Mouse (Mus musculus): ENCODE data around the gene Ctbp2. TPM values are rescaled to one million over a fixed set of nuclear protein-coding genes. Genes with fewer than 3 reads are reported as not detected.
"Not testable (repeated sequence)": the region's sequence is repeated elsewhere in the genome, so short reads cannot be mapped to it uniquely, and the experiment has no call there.

The Ctbp2 gene
- total RNA-seq, 2 experiments from 2014 or later: 11.7 to 15.9 TPM

DNA sequence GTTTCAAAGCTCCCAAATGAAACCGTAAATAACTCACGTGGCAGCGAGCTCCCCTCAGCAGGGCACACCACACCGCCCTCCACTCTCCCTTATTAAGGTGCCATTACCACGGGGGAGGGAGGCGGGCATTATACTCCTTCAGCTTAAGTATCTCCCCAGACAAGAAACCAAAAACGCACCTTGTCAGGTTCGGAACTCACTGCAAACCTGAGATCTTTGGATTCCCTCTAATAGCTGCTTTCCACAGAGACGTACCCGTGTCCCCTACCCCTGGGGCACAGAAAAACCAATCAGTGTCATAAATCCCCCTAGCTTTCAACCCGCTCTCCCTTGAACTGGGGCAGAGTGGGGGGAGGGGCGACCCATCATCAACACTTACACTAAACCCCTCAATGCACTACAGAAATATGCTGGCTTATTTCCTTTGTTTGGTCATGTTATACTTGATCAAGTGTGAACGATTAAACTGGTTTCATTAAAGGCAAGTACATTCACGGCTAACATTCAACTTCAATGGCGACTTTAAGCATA is 3.9 kb downstream of the Ctbp2 start:
- no peak for DNase-seq

DNA sequence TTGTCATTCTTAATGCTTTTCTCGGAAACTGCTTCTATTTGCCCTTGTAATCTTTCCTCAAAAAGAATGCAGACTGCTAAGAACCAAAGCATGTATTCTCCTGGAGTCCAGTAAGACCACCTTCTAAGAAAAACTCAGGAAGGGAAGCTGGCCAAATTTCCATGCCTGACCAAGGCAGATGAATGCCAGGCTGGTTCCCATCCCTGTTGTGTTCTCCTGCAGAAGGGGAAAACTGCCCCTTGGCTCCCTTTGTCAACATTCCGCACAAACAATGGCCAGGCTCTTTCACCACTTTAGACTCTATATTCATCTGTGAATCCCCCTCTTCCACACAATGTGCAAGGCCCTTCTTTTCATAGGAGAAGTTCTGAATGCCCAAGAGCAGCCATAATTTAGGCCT is 6.3 kb downstream of the Ctbp2 start:
- no peak for DNase-seq

DNA sequence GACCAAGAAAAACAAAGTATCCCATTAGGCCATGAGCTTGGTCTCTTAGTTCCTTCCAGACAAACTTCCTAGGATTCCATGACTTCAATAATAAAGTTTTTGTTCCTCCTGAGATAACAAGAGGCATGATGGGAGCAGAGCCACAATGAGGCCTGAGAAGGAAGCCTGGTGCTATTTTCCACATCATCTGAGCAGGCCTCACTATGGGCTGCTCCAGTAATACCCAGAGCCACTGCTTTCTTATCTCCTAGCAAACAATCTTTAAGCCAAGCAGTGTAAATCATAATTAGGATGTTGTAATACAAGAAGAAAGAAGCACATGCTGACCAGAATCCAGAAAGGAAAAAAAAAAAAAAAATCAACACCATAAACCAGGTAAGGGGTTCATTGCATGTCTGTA is 7.6 kb downstream of the Ctbp2 start:
- no peak for DNase-seq

DNA sequence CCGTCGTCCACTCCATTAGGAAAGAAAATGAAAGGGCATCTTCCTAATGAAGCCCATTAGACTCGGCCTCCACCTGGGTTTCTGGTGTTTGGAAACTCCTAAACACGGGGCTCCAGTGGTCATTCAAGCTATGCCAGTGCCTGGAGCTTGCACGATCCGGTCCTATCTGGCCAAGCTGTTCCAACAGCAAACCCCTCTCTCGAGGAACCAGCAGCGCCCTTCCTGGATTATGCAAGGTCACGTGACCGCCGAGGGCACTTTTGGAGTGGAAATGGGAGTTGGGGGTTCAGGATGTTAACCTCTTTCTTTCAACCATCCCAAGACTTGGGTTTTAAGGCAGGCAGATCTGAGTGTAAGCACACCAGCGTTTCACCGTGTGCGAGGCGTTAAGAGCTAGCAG is 8.3 kb downstream of the Ctbp2 start:
- DNase-seq: no peak

DNA sequence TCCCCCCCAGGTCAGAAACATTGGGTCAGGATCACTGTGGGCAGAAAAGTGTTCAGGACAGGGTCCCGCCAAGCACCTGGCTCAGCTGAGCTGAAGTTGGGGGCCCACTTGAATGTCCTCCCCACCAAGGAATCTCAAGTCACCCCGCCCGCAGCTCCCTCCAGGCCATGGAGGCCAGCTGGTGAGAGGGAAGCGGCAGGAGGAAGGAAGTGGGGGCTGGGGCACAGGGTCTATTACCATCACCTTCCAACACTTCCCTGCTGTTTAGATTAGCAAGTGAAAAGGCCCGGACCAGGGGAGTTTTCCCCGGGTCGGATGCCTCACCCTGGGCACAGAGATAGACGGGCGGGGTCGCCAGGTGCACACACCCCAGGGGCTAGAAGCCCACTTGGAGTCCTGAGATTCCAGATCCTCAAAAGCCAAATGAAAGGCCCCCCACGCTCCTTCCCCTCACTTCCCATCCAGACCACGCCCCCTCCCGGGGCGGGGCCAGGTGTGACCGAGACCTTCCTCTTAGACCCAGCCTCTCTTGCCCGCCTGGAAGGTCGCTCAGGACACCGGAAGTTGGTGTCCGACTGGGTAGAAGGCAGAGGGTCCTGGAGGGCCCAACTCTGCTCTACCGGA is 9.2 kb downstream of the Ctbp2 start:
- peak; percentile 18 for DNase-seq

DNA sequence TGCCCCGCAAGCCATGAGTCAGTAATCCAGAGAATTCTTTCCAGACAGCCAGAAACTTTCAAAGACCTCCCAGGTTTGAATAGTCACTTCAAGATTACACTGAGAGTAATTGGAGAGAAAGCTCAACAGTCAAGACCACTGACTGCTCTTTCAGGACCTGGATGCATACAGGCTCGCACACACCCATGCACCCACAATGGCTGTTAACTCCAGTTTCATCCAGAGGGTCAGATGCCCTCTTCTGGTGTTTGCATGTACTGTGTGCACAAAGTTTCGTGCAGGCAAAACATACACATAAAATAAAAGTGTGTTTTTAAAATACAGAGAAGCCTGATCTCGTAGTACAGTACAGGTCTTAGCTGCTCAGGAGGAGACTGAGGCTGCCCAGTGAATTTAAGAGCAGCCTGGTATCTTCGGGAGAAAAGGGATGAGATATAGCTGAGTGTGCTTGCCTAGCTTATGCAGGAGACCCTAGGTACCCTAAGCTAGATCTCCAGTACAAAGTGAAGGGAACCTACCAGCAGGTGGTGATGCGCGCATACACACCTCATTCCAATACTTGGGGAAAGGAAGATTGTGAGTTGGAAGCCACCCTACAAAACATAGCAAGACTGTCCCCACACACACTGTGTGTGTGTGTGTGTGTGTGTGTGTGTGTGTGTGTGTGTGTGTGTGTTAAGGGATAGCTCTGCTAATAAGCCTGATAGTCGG is 10.8 kb downstream of the Ctbp2 start:
- DNase-seq: no peak

DNA sequence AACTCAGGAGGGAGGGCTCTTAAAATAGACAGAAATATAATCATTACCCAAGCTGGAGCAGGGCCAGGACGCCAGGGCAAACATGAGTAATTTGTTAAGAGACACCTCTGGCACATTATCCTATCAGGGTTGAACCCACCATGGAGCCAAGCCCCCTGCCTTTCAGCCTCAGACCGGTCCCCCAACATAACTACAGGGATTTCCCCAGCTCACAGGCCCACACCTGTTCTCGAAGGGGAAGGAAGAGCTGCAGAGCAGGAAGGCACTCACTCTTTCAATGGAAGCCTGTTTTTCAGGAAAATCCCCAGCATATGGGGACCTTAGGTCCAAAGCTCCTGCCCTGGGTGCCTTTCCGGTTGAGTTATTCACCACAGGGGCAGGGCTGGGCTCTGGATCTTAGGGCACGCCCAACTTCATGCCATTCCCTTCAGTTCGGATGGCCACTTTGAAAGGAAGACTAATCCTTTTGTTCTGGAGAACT is 11.8 kb downstream of the Ctbp2 start:
- no peak for DNase-seq

DNA sequence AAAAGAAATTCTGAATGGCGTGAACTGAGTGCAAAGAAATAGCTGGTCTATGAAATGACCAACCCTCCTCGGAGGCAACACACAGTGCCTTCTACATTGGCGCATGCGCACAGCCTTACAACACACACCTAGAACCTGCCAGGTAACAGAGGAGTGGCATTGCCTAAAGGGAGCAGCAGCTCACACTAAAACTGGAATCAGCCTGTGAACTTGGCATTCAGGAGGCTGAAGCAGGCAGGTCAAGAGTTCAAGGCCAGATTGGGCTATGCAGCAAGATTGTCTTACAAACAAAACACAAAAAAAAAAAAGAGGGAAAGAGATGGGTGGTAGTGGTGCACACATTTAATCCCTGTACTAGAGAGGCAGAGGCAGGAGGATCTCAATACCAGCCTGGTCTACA is 14.7 kb downstream of the Ctbp2 start:
- DNase-seq: no peak

DNA sequence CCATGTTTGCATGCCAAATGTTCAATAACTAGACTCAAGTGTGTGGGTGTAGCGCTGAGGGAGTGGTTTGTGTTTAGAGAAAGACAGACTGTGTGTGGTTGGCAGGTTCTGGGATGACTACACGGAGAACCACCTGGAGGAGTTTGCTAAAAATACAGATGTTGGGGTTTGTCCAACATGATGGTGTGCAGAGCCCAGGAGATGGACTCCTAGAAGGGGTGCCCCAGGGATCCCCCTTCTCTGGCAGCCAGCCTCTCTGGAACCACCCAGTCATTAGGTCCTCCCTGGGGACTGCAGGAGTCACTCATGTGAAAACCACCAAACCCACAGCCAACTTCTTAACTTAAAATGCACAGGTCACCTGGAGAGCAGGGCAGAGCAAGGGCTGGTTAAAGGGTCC is 15.5 kb downstream of the Ctbp2 start:
- DNase-seq: no peak

DNA sequence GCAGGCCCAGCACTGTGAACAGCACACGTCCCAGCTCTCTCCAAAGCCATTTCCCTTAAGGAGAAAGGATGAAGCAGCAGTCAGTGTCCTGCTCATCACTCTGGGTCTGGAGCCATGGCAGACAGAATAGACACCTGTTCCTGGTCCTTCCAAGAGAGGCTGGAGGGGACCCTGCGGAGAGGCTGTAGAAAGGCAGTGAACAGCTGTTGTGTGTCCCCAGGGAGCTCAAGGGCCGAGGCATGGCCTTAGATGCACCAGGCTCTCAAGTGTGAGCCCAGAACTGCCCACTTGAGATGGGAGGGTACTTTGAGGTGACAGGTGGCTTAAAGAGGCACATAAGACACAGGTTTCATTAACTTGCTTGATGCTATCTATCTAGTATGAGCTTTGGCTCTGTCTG is 21.6 kb downstream of the Ctbp2 start:
- peak; percentile 41 for DNase-seq

DNA sequence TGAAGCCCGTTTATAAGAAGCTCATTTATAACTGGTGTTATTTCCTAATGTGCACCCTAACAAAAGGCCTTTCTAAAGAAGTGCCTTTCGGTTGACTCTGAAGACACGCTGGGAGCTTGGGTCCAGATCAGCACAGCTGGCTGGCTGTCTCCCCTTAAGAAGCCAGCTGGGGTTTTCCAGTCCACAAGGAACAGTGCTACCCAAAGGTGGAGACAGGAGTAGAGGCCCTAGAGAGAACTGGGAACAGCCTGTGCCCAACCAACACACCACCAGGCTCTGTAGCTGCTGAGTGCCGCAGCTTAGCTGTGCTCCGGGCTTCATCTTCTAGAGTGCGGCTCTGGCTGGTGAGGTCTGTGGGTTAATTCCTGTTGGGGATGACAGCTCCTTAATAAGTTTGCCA is 23.1 kb downstream of the Ctbp2 start:
- no peak for DNase-seq

DNA sequence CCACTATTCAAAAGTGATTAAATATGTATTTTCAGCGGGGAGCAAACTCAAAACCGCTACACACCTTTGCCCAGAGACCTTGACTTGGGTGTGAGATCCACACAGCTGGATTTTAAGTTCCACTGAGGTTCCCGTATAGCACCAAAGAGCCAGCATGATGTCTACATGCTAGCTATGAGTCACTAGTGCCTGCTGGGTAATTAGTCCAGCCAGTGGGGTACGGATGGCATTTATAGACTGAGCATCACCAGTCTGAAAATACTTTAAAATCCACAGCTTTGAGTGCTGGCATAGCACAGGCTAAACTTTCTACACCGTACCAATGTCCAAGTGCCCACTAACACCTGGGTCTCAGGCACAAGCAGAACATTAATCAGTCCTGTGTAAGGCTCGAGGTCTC is 24.0 kb downstream of the Ctbp2 start:
- no peak for DNase-seq

DNA sequence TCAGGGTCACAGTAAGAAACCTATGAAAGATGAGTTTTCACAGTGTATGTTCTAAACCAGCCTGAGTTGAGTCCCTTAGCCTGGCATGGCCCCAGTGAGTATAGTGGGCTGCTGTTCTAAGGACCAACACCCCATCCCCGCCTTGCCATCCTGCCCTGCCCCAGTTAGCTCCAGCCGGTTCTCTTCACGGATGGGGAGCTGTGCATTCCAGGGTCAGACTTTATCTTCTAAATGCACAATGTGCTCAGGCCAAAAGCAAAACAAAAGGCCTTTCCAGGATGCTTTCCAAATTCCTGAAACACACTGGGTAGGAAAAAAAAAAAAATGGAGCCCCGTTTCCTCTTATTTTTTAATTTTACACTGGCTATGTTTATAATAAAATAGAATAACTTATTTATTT is 24.9 kb downstream of the Ctbp2 start:
- DNase-seq: peak; percentile 11

DNA sequence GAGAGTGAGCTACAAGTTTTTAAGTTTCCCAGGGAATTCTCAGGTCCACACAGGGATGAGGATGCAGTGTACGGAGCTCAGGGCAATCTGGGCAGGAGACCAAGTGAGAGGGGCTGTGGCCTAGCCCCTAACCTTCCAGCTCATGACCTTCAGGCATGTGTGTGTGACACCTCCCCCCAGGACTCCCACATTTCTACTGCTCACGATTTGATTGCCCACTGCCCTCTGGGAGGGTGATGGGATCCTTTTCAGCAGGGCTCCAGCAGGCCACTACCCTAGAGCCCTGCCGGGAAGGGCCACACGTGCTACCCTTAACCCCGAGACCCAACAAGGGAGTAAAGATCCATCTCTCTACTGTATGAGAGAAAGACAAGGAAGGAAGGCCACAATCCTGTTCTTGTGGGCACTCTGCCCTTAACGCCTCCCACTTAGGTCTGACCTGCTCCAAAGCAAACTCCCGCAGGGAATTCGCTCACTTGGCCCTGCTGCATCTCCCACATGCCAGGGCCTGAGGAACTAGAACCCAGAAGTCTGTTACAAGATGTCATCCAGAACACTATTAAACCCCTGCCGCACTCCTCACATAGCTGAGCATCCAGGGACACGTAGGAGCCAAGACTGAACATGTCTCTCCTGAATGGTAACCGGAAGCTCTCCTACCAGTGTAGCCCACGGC is 25.9 kb downstream of the Ctbp2 start:
- DNase-seq: peak; percentile 52

DNA sequence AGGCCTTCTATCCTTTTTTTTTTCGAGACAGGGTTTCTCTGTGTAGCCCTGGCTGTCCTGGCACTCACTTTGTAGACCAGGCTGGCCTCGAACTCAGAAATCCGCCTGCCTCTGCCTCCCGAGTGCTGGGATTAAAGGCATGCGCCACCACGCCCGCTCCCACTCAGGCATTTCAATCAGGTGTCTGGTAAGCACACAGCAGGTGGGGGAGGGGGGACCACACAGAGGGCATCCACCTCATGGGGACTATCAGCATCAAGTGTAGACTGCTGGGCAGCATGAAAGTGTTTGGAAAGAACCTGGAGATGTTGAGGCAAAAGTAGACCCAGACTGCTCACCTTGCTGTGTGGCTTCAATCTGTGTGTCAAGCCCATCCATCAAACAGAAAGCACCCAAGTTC is 28.5 kb downstream of the Ctbp2 start:
- not testable (repeated sequence) for DNase-seq

DNA sequence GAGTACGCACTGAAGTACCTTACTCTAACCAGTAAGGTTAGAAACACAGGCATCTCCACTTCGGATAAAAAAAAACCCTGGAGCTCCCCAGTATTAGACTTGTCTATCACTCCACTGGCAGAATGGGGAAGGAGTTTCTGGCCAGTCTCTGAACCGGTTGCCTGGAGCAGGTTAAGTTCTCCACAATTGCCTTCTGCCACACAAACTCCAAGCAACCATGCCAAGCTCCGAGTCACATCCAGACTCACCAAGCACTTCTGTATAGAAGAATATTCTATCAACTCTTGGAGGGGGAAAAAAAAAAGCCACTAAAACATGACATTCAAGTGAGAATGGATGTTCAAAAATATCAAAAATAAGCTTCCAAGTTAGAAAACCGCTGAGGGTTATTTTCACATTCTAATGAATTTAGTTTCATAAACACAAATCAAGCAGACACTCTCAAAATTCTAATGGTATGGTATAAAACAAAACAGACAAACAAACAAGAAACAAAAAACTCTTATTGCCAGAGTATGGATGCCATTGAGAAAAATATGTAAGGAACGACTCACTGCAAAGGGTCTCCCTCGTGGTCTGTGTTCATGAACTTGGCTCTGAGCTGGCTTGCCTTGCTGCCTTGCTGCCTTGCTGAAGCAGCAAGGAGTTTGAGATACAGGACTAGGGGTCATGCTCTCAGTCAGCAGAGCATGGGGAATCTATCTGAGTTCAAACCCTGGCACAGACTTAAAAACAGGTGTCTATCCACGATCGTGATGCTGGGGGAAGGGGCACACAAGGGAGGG is 29.3 kb downstream of the Ctbp2 start:
- DNase-seq: no peak

DNA sequence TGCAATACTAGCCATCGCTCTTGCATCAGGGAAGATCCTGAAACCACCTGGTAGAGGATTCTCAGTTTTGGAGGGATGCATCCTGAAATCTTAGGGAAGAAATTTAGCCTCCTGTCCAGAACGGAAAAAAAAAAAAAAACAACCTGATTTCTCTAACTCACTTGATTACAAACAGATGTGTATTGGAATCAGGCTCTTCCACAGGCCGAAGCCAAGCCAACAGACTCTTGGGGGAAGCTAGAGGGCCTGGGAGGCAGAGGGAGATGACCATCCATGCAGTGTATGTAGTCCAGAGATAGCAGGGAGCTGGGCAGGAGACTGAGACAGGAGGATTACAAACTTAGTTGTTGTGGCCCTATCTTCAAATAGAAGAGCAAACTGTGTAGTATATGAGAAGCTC is 30.0 kb downstream of the Ctbp2 start:
- DNase-seq: no peak

DNA sequence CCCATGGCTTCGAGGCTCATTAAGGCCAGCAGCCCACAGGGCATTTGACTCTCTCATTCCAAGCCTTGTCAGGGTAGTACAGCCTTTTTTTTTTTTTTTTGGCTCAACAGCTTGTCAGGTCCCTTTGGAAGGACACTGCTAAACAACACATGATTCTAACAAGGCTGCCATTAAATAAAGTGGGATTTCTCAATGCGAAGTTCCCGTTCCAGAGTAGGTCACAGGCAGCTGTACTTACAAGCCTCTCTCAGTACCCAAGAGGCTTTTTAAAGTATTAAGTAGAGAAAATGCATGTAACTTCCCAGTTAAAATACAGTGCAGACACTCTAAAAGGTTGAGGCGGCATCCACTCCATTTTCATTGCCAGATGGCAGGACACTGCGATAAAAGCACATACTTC is 30.4 kb downstream of the Ctbp2 start:
- DNase-seq: peak; percentile 23

DNA sequence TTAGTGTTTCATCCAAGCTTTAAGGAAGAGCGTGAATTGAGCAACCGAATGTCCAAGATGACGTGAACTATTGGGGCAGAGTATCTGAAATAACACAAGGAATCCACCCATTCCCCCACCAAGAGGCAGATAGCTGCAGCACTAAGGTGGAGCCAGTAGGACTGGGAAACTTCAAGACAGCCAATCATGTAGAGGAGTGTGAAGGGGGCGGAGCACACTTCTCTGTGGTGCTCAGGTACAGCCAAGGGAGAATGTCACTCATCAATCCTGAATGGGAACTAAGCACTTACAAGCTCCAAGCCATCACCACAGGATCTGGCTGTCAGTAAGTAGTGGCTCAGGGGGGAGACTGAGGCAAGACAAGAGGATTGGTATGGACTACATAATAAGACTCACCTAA is 33.5 kb downstream of the Ctbp2 start:
- DNase-seq: no peak

DNA sequence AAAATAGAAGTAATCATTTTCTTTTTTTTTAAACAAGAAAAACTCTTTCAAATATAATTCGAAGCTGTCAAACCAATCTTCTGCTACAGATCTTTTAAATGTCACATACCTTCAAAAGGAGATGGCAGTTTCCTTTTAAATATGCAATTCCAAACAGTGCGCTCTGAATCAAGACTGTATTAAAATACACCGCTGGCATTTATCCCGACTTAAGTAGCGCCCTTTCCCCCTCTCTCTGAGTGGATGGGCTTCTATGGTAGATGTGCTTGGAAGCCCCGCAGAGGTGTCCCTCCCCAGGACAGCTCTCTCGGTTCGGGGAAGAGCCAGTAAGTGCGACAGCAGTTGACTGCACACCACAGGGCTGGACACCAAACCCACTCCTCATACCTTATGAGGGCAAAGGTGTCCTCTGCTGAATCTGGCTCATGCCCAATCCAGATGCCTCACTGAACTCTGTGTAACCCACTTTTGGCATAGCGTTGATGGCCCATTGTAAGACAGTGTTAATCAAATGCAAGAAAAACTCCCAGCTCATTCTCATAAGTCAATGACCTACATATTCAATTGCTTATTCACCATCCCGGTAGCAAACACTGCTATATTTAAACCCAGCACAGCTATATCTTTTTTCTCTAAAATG is 34.4 kb downstream of the Ctbp2 start:
- no peak for DNase-seq

DNA sequence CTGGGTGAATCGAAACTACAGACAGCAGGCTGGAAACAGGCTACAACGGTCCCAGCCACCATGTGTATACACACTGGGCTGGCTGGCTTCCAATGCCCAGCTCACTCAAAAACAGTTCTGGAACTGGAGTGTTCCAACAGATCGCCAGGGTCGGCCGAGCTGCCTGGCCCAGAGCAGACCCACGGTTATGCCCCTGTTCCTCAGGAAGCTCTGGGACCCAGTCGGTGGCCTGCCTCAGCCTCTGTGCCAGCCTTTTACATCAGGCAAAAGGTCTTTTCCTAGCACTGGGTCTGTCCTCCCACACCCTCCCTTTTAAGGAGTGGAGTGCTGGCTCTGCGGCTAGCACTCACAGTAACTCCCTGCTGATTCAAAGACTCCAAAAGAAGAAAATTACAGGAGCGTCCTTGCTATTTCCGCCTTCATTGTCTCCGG is 35.3 kb downstream of the Ctbp2 start:
- DNase-seq: peak; percentile 63

DNA sequence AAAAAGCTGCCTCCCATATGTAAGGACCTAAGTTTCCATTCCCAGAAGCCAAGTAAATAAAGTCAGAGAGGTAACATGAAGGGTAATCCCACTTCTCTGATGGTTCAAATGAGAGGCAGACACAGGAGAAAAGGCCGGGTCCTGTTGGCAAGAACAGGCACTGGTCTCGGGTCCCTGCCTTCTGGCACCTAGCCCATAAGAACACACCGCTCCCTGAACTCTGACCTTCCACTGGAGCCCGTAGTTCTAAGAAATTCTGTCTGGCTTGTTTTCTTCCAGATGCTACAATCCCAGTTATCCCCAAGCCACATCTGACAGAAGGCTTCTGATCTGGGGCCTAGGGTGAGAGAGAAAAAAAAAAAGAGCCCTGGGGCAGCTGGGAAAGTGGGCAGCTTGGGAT is 35.7 kb downstream of the Ctbp2 start:
- DNase-seq: no peak

Measured in gastrocnemius, postnatal 25 days (tissue).